Mouse (Mus musculus): Measurements from ENCODE around the gene Syce2.

DNA sequence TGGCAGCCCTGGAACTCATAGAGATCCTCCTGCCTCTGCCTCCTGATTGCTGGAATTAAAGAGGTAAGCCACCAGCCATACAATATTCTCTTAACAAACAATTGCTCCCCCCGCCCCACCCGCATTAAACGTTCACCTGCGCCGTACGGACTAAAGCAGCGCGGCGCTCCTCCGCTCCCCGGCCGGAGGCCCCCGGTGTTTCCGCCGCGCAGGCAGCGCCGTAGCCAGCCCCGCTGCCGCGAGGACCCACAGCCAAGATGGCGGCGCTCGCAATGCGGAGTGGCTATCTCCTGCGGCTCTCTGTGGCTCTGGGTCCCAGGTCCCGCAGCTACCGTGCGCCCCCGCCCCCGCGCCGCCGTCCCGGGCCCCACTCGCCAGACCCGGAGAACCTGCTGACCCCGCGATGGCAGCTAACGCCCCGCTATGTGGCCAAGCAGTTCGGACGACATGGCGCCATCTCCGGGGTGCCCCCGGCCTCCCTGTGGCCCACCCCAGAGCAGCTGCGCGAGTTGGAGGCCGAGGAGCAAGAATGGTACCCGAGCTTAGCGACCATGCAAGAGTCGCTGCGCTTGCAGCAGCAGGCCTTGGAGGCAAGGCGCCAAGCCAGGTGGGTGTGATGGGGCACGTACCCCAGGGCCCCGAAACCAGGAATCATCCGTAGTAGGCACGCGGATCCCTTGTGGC is 39.7 kb upstream of the Syce2 start:
- TF ChIP-seq CTCF (IDR thresholded peaks at IDR 0.05; ENCODE audit: insufficient read depth, low read length) (no peak), POLR2A (IDR thresholded peaks at IDR 0.05; ENCODE audit: borderline replicate concordance, extremely low read depth, low read depth, low read length) (peak; percentile 89)

All from lung, adult 2 months (tissue).